Mouse (Mus musculus) bone marrow, adult 2 months (tissue): ENCODE measurements around the gene March11.

Source experiments
- CTCF ChIP-seq: fragments of 200-500 bp; IDR thresholded peaks from 2 replicates; pipeline ENCODE4 v1.5.1; 2011; ENCODE audit warnings: low read length, control low read depth; ENCODE audit not compliant: control insufficient read depth, insufficient read depth
- POLR2A ChIP-seq: fragments of 200-500 bp; IDR thresholded peaks from 2 replicates; pipeline ENCODE4 v1.6.1; 2011; ENCODE audit warnings: low read depth, mild to moderate bottlenecking, control low read depth, low read length, borderline replicate concordance; ENCODE audit not compliant: control insufficient read depth

GRCm38 (mm10) chr15:26426231-26426630 lies 117.4 kb downstream of the March11 start:
- TF ChIP-seq POLR2A (no peak), CTCF (no peak)
